Mouse (Mus musculus): ENCODE data around the gene Hsd17b11.

The Hsd17b11 gene

GRCm38 (mm10) chr5:104021597-104022378 lies at the start of gene Hsd17b11:
Hsd17b11 (minus strand) TSS chr5:104021919.
- in situ Hi-C loops (cut with MboI, MseI): no loop called here

- in situ Hi-C loops (cut with MboI, MseI): no loop called here
Observed at GRCm38 (mm10) chr5:104071048-104071447, 49.3 kb upstream of the Hsd17b11 start.

GRCm38 (mm10) chr5:104068751-104069150 lies 47.0 kb upstream of the Hsd17b11 start:
- in situ Hi-C loops (cut with MboI, MseI): no loop called here

GRCm38 (mm10) chr5:104062773-104063551 lies 41.2 kb upstream of the Hsd17b11 start:
- in situ Hi-C loops (cut with MboI, MseI): no loop called here

- in situ Hi-C loops (cut with MboI, MseI): no loop called here
Observed at GRCm38 (mm10) chr5:104061936-104062772, 40.4 kb upstream of the Hsd17b11 start.

GRCm38 (mm10) chr5:104060429-104060828 lies 38.7 kb upstream of the Hsd17b11 start:
- in situ Hi-C loops (cut with MboI, MseI): no loop called here

- in situ Hi-C loops (cut with MboI, MseI): loop anchor here (10.0 kb wide), 1 partner anchor 1675 kb away; no protein-coding TSS in a partner anchor
Observed at GRCm38 (mm10) chr5:104059628-104060027, 37.9 kb upstream of the Hsd17b11 start.

GRCm38 (mm10) chr5:104058021-104058420 lies 36.3 kb upstream of the Hsd17b11 start:
- in situ Hi-C loops (cut with MboI, MseI): loop anchor here (10.0 kb wide), 1 partner anchor 1677 kb away; no protein-coding TSS in a partner anchor

GRCm38 (mm10) chr5:104056295-104056694 lies 34.6 kb upstream of the Hsd17b11 start:
- in situ Hi-C loops (cut with MboI, MseI): loop anchor here (10.0 kb wide), 1 partner anchor 1679 kb away; no protein-coding TSS in a partner anchor

GRCm38 (mm10) chr5:104055816-104056215 lies 34.1 kb upstream of the Hsd17b11 start:
- in situ Hi-C loops (cut with MboI, MseI): loop anchor here (10.0 kb wide), 1 partner anchor 1679 kb away; no protein-coding TSS in a partner anchor

- in situ Hi-C loops (cut with MboI, MseI): loop anchor here (10.0 kb wide), 1 partner anchor 1680 kb away; no protein-coding TSS in a partner anchor
Observed at GRCm38 (mm10) chr5:104054938-104055337, 33.2 kb upstream of the Hsd17b11 start.

GRCm38 (mm10) chr5:104052956-104053355 lies 31.2 kb upstream of the Hsd17b11 start:
- in situ Hi-C loops (cut with MboI, MseI): loop anchor here (10.0 kb wide), 1 partner anchor 1682 kb away; no protein-coding TSS in a partner anchor

GRCm38 (mm10) chr5:104048139-104048538 lies 26.4 kb upstream of the Hsd17b11 start:
- in situ Hi-C loops (cut with MboI, MseI): loop anchor here (10.0 kb wide), 1 partner anchor 363 kb away; no protein-coding TSS in a partner anchor

GRCm38 (mm10) chr5:104047200-104048105 lies 25.7 kb upstream of the Hsd17b11 start:
- in situ Hi-C loops (cut with MboI, MseI): loop anchor here (10.0 kb wide), 1 partner anchor 363 kb away; no protein-coding TSS in a partner anchor

GRCm38 (mm10) chr5:104046256-104047199 lies 24.8 kb upstream of the Hsd17b11 start, which contains the start of gene Nudt9:
Nudt9 (plus strand) TSS chr5:104046306.
- in situ Hi-C loops (cut with MboI, MseI): loop anchor here (10.0 kb wide), 1 partner anchor 362 kb away; no protein-coding TSS in a partner anchor

- in situ Hi-C loops (cut with MboI, MseI): loop anchor here (5.0 to 10.0 kb wide), 2 partner anchors 296 to 359 kb away; no protein-coding TSS in a partner anchor
Observed at GRCm38 (mm10) chr5:104043704-104044103, 22.0 kb upstream of the Hsd17b11 start.

- in situ Hi-C loops (cut with MboI, MseI): loop anchor here (5.0 to 10.0 kb wide), 2 partner anchors 296 to 358 kb away; no protein-coding TSS in a partner anchor
Observed at GRCm38 (mm10) chr5:104042906-104043305, 21.2 kb upstream of the Hsd17b11 start.

- in situ Hi-C loops (cut with MboI, MseI): loop anchor here (5.0 kb wide), 1 partner anchor 37 kb away; no protein-coding TSS in a partner anchor
Observed at GRCm38 (mm10) chr5:104039154-104039932, 17.6 kb upstream of the Hsd17b11 start.
